Mouse (Mus musculus) E14TG2a.4 (cell line): ENCODE measurements around the gene Pidd1.

Experiments used
- CTCF ChIP-seq: conservative IDR thresholded peaks from 2 replicates; pipeline ENCODE4 v1.5.1; 2014; ENCODE audit warnings: low read length
- NANOG ChIP-seq: IDR thresholded peaks from 2 replicates; pipeline ENCODE4 v1.6.1; 2014; ENCODE audit warnings: borderline replicate concordance, low read length, mixed read lengths

DNA sequence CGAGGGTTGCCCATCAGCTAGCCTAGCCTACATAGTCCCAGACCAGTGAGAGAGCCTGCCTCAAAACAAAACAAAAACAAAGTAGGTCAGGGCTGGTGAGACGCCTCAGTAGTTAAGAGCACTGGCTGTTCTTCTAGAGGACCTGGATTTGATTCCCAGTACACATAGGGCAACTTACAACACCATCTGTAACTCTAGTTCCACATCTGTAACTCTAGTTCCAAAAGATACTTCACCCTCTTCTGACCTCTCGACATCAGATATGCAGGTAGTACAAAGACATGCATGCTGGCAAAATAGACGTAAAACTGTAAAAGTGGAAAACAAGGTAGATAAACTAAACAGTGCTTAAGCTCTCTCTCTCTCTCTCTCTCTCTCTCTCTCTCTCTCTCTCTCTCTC, 20.0 kb downstream of the Pidd1 start:
- TF ChIP-seq CTCF = no peak
- no peak for TF ChIP-seq NANOG
